Mouse (Mus musculus): ENCODE results near the gene Zfp692.
"Not testable (repeated sequence)": the region's sequence is repeated elsewhere in the genome, so short reads cannot be mapped to it uniquely, and the experiment has no call there.

The Zfp692 gene

GRCm38 (mm10) chr11:58353709-58354108 lies 46.8 kb downstream of the Zfp692 start:
- DNase-seq (ENCODE audit: extremely low spot score) = no peak

- DNase-seq (ENCODE audit: extremely low spot score) = no peak
These were observed 47.6 kb downstream of the Zfp692 start for GRCm38 (mm10) chr11:58354476-58354875.

DNA sequence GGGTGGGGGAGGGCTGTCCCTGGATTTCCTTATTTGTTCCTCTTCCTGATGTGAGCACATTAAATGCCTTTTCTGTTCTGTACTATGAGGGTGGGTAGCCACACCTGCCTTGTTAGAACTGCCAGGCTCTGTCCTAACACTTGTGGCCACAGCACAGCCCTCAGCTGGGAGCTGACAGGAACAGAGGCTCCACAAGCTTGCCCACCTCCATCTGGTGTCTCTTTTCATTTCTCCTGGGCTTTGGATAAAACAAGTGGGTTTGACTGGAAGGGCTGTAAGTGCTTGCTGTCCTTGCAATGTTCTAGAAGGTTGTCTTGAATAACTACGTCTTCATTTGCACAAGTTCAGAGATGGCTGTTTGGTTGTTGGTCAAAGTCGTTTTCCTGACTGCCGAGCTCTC lies 48.1 kb downstream of the Zfp692 start:
- no peak for DNase-seq (ENCODE audit: extremely low spot score)

- no peak for DNase-seq (ENCODE audit: extremely low spot score)
These were observed 50.2 kb downstream of the Zfp692 start for GRCm38 (mm10) chr11:58357042-58357441.

- no peak for DNase-seq (ENCODE audit: extremely low spot score)
These were observed 51.1 kb downstream of the Zfp692 start for GRCm38 (mm10) chr11:58357844-58358534.

GRCm38 (mm10) chr11:58362562-58362961 lies 55.7 kb downstream of the Zfp692 start:
- not testable (repeated sequence) for DNase-seq (ENCODE audit: extremely low spot score)
